Mouse (Mus musculus): ENCODE results near the gene Gm10638. TPM values are rescaled to one million over a fixed set of nuclear protein-coding genes. Genes with fewer than 3 reads are reported as not detected.

The Gm10638 gene
- polyA plus RNA-seq, 1 experiment from 2014 or later = 6.0 TPM

GRCm38 (mm10) chr8:86720756-86721459, 24.6 kb upstream of the Gm10638 start:
- Histone ChIP-seq H3K27ac (no peak overlapping the region), H3K27me3 (ENCODE audit: insufficient read depth, poor library complexity, severe bottlenecking) (no peaks in the 10 kb centered on the region), H3K9me3 (no peaks in the 10 kb centered on the region), H3K36me3 (peaks cover 87% of the 10 kb centered on the region), H3K4me3 (no peak overlapping the region), H3K4me1 (replicated peaks) (no peaks in the 10 kb centered on the region)
- WGBS = 92% methylated on average over 6 of the region's 6 CpGs
- no peak for DNase-seq (ENCODE audit: low spot score)

DNA sequence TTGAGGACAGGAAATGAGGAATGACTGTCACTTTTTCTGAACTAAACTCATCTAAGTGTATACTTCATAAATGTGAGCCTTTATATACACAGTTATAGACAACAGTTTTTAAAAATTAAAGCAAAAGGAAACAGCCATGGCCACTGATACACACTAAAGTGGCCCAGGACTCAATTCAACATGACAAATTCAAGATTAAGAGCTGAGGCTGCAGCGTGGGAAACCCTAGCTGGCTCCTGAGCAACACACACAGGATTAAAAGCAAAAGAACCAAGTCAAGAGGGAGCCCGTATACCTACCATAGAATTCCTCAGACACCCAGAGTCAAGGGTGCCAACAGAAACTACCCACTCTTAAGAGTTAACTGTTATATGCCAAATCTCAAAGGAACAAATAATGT, 24.0 kb upstream of the Gm10638 start:
- no peak for DNase-seq (ENCODE audit: low spot score)
- no peaks in the 10 kb centered on the region for H3K4me1 ChIP-seq (replicated peaks)
- 94% methylated on average over 2 of the region's 2 CpGs for WGBS
- H3K9me3 ChIP-seq = no peaks in the 10 kb centered on the region
- H3K4me3 ChIP-seq = no peak overlapping the region
- H3K27ac ChIP-seq = no peak overlapping the region
- H3K27me3 ChIP-seq (ENCODE audit: insufficient read depth, poor library complexity, severe bottlenecking) = no peaks in the 10 kb centered on the region
- peaks cover 81% of the 10 kb centered on the region for H3K36me3 ChIP-seq

- no peak overlapping the region for H3K27ac ChIP-seq
- H3K27me3 ChIP-seq (ENCODE audit: insufficient read depth, poor library complexity, severe bottlenecking) = no peaks in the 10 kb centered on the region
- H3K36me3 ChIP-seq = peaks cover 48% of the 10 kb centered on the region
- no peaks in the 10 kb centered on the region for H3K9me3 ChIP-seq
- peaks cover 27% of the 10 kb centered on the region for H3K4me1 ChIP-seq (replicated peaks)
- H3K4me3 ChIP-seq = no peak overlapping the region
- no peak for DNase-seq (ENCODE audit: low spot score)
- WGBS = 83% methylated on average over 6 of the region's 6 CpGs
Observed at GRCm38 (mm10) chr8:86726959-86727358, 18.5 kb upstream of the Gm10638 start.

GRCm38 (mm10) chr8:86728224-86728950, 17.1 kb upstream of the Gm10638 start:
- Histone ChIP-seq H3K9me3 (no peaks in the 10 kb centered on the region), H3K36me3 (peaks cover 34% of the 10 kb centered on the region), H3K4me3 (no peak overlapping the region), H3K4me1 (replicated peaks) (peaks cover 27% of the 10 kb centered on the region), H3K27ac (no peak overlapping the region), H3K27me3 (ENCODE audit: insufficient read depth, poor library complexity, severe bottlenecking) (no peaks in the 10 kb centered on the region)
- no peak for DNase-seq (ENCODE audit: low spot score)
- WGBS = 68% methylated on average over 19 of the region's 19 CpGs

DNA sequence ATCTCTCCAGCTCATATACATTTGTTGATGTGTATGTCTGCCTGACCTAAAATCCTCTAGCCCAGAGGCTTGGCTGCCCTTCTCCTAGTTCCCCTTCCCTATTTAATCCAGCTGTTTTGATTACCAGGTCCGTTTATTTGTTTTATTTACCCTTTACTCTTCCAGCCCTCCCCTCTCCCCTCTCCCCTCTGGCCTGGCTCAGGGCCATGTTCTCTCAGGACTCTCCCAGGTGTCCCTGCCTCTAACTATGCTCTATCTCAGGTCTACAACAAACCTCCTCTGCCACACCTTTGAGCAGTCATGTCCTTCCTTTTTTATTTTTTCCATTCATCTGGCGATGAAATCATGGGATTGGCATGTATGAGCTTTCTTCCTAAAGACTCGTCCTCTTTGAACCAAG, 15.2 kb upstream of the Gm10638 start:
- Histone ChIP-seq H3K4me1 (replicated peaks) (peaks cover 32% of the 10 kb centered on the region), H3K36me3 (peaks cover 25% of the 10 kb centered on the region), H3K4me3 (no peak overlapping the region), H3K9me3 (no peaks in the 10 kb centered on the region), H3K27me3 (ENCODE audit: insufficient read depth, poor library complexity, severe bottlenecking) (no peaks in the 10 kb centered on the region), H3K27ac (no peak overlapping the region)
- WGBS = 63% methylated on average over 3 of the region's 3 CpGs
- no peak for DNase-seq (ENCODE audit: low spot score)

DNA sequence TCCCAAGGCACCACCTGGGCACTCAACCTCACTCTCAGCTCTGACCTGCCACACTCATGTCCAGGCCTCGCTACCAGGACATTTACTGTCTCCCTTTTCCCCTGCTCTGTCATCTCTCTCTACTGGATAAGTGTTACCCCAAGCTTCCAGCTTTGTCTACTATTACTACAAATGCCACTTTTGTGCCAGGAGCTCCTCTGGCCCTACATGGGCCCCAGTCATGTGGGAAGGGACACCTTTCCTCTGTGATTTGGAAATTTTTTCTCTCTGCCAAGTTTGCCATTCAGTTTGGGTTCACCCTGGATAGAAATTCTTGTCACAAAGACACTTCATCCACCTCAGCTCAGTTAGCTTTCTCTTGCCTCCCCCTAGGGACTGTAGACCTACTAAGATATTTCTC, 14.6 kb upstream of the Gm10638 start:
- Histone ChIP-seq H3K4me3 (no peak overlapping the region), H3K9me3 (no peaks in the 10 kb centered on the region), H3K27ac (no peak overlapping the region), H3K4me1 (replicated peaks) (peaks cover 38% of the 10 kb centered on the region), H3K36me3 (peaks cover 21% of the 10 kb centered on the region), H3K27me3 (ENCODE audit: insufficient read depth, poor library complexity, severe bottlenecking) (no peaks in the 10 kb centered on the region)
- 91% methylated on average over 1 of the region's 1 CpGs for WGBS
- no peak for DNase-seq (ENCODE audit: low spot score)

- Histone ChIP-seq H3K27ac (no peak overlapping the region), H3K36me3 (0 out of 2 replicates have a peak, but pooled peaks cover 3% of the 10 kb centered on the region), H3K4me1 (replicated peaks) (peaks cover 27% of the 10 kb centered on the region), H3K4me3 (no peak overlapping the region), H3K9me3 (no peaks in the 10 kb centered on the region), H3K27me3 (ENCODE audit: insufficient read depth, poor library complexity, severe bottlenecking) (no peaks in the 10 kb centered on the region)
- DNase-seq (ENCODE audit: low spot score) = no peak
- WGBS = 84% methylated on average over 4 of the region's 4 CpGs
Observed at GRCm38 (mm10) chr8:86734171-86734570, 11.3 kb upstream of the Gm10638 start.

- Histone ChIP-seq H3K36me3 (0 out of 2 replicates have a peak, but pooled peaks cover 7% of the 10 kb centered on the region), H3K4me1 (replicated peaks) (peaks cover 27% of the 10 kb centered on the region), H3K4me3 (no peak overlapping the region), H3K27ac (no peak overlapping the region), H3K27me3 (ENCODE audit: insufficient read depth, poor library complexity, severe bottlenecking) (no peaks in the 10 kb centered on the region), H3K9me3 (no peaks in the 10 kb centered on the region)
- no peak for DNase-seq (ENCODE audit: low spot score)
- 74% methylated on average over 1 of the region's 1 CpGs for WGBS
Observed at GRCm38 (mm10) chr8:86734954-86735353, 10.5 kb upstream of the Gm10638 start.

DNA sequence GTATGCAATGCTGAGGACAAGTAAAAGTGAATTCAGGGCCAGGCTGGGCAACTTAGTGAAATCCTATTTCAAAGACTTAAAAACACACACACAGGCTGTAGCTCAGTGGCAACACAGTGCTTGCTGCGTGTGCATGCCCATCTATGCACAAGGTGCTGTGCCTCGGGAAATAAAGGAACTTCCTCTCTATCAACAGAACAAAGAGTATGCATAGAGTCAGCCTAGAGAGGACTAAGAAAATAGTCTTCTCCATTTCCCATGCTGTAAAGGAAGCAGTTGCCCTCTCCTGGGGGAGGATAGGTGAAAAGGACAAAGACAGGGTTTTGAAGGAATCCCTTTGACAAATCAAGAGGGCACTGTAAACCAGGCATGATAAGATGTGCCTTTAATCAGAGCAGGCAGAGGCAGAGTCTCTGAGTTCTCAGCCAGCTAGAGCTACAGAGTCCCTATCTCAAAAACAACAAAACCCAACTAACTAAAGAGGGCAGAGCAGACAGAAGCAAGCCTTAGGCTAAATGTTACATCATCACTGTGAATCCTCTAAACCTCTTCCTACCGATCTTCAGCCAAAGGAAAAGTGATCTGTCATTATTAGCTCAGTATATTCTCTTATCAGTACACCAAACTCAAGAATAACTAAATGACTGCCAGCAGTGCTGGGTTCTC, 9.9 kb upstream of the Gm10638 start:
- no peak for DNase-seq (ENCODE audit: low spot score)
- H3K4me1 ChIP-seq (replicated peaks) = peaks cover 23% of the 10 kb centered on the region
- 0 out of 2 replicates have a peak, but pooled peaks cover 7% of the 10 kb centered on the region for H3K36me3 ChIP-seq
- H3K27me3 ChIP-seq (ENCODE audit: insufficient read depth, poor library complexity, severe bottlenecking) = no peaks in the 10 kb centered on the region
- no peak overlapping the region for H3K27ac ChIP-seq
- H3K9me3 ChIP-seq = no peaks in the 10 kb centered on the region
- H3K4me3 ChIP-seq = no peak overlapping the region
- WGBS = 71% methylated on average over 3 of the region's 3 CpGs

- Histone ChIP-seq H3K9me3 (no peaks in the 10 kb centered on the region), H3K27ac (no peak overlapping the region), H3K27me3 (ENCODE audit: insufficient read depth, poor library complexity, severe bottlenecking) (no peaks in the 10 kb centered on the region), H3K4me3 (no peak overlapping the region), H3K36me3 (0 out of 2 replicates have a peak, but pooled peaks cover 7% of the 10 kb centered on the region), H3K4me1 (replicated peaks) (peaks cover 25% of the 10 kb centered on the region)
- no peak for DNase-seq (ENCODE audit: low spot score)
Observed at GRCm38 (mm10) chr8:86740899-86741298, 4.6 kb upstream of the Gm10638 start.

DNA sequence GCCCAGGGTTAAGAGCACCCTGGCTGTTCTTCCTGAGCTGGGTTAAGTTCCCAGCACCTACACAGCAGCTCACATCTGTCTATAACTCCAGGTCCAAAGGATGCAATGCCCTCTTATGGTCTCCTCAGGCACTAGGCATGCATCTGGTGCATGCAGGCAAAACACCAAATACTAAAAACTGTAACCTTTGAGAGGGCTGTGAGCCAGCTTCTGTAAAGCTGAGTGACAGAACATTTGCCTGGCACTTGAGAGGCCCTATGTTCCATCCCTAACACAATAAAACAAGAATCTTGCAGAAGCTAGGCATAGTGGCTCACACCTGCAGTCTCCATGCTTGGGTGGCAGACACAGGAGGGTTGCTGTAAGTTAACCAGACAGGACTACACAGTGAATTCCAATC, 3.9 kb upstream of the Gm10638 start:
- H3K9me3 ChIP-seq = no peaks in the 10 kb centered on the region
- no peaks in the 10 kb centered on the region for H3K27me3 ChIP-seq (ENCODE audit: insufficient read depth, poor library complexity, severe bottlenecking)
- H3K4me3 ChIP-seq = no peak overlapping the region
- 0 out of 2 replicates have a peak, but pooled peaks cover 7% of the 10 kb centered on the region for H3K36me3 ChIP-seq
- H3K27ac ChIP-seq = no peak overlapping the region
- DNase-seq (ENCODE audit: low spot score) = no peak
- peaks cover 29% of the 10 kb centered on the region for H3K4me1 ChIP-seq (replicated peaks)

DNA sequence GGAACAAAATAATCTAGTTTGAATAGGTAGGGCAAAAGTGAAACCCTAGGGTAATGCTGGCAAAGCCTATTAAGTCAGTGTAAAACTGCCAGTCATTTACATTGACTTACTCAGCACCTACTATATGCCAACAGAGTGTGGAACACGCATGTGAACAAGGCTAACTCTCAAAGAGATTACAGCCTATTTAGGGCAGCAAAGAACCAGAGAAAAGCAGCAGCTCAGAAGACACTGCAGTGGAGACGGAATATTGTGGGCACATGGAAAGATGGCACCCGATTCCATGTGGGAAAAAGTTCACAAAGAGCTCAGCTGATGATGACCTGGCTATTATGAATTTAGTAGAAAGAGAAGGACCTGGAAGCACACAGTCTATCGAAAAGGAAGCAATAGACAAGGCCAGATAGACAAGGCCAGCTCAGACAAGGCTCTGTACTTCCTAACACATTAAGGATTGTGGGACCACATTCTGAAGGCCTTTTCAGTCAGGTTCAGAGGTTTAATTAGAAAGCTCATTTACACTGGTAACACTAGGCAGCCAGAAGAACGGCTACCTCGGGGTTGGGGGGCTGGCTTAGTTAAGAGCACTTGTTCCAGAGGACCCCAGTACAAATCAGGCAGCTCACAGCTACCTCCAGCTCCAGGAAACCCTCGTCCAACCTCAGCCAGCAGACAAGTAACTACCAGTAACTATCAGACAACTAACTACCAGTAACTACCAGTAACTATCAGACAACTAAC, 2.7 kb upstream of the Gm10638 start:
- Histone ChIP-seq H3K4me1 (replicated peaks) (peaks cover 33% of the 10 kb centered on the region), H3K27me3 (ENCODE audit: insufficient read depth, poor library complexity, severe bottlenecking) (no peaks in the 10 kb centered on the region), H3K4me3 (no peak overlapping the region), H3K36me3 (0 out of 2 replicates have a peak, but pooled peaks cover 7% of the 10 kb centered on the region), H3K27ac (no peak overlapping the region), H3K9me3 (no peaks in the 10 kb centered on the region)
- DNase-seq (ENCODE audit: low spot score) = no peak
- WGBS = 88% methylated on average over 7 of the region's 7 CpGs
